Mouse (Mus musculus) c-Kit-negative CD71-positive TER-119-positive erythroid progenitor cells, embryonic 14.5 days (primary cell): ENCODE measurements around the gene Tenm3.

Experiments
- DNase-seq: peaks from one replicate; pipeline ENCODE4 v3.0.0-alpha.2; 2013; ENCODE audit warnings: low read depth, low spot score

Tenm3 gene

DNA sequence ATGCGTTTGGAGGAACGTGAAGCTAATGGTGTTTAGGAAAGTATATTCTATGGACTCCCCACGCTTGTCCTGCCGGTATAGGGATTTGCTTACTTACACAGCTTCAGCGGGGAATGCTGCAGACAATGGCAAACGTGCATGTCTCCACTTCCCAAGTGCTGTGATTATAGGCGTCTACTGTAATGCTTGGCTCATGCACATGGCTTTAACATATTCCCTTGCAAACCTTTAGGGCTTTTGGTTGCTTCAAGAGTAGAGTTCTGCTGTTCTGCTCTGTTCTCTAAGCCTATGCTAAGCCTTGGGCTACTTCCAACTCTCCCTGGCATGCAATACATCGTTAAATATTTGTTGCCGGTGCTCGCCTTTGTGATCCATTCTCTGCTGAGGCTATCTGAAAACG, 102.8 kb downstream of the Tenm3 start:
- DNase-seq = no peak

- no peak for DNase-seq
Measured at GRCm38 (mm10) chr8:48740147-48740881, 103.4 kb downstream of the Tenm3 start.

DNA sequence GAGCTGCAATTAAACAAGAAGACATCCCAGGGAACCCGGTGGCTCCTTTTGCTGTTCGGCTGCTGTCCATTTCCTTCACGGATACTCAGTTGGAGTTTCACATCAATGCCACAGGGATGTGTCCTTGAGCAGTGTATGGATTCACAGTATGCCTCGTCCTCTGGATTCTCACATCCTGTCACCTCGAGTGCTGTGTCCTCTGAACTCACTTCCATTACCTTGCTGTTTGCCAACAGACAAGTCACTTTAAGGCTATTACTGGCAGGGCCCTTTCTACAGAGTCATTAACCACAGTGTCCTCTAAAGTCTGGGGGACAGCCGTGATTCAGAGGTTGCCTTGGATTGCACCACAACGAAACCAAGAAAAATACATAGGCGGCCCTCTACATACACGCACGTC, 110.0 kb downstream of the Tenm3 start:
- no peak for DNase-seq

DNA sequence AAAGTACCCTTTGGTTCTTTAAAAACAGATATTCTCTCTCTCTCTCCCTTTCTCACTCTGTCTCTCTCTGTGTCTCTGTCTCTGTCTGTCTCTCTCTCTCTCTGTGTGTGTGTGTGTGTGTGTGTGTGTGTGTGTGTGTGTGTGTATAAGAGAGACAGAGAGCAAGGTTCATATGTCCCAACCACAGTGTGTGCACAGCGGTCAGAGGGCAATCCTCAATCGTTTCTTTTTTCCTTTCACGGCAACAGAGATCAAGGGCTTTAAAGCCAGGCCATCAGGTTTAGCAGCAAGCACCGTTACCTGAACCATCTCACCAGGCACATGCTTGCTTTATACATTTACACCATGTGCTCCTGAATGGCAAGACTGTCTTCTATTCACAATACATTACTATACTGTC, 110.7 kb downstream of the Tenm3 start:
- DNase-seq = no peak

DNA sequence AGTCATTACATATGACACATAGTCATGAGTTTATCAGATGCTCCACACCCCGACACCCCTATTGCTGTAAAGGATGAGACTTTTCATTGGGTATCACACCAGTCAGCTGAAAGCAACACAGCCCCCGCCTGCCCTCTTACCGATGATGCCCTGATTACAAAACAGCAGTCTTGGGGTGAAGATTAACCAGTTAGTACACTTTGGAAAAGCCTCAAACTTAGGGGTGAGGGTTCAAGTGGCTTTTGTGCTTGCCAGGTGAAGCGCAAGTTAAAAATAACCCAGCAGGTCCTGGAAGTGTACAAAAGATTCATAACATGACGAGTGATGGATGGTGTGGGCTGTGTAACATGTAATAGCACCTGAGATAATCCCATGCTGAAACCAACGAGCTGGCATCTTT, 113.0 kb downstream of the Tenm3 start:
- DNase-seq = no peak

GRCm38 (mm10) chr8:48728833-48729690, 114.7 kb downstream of the Tenm3 start:
- DNase-seq = no peak

- no peak for DNase-seq
Measured at GRCm38 (mm10) chr8:48728006-48728405, 115.7 kb downstream of the Tenm3 start.

GRCm38 (mm10) chr8:48722744-48723143, 121.0 kb downstream of the Tenm3 start:
- no peak for DNase-seq

- DNase-seq = no peak
Measured at GRCm38 (mm10) chr8:48722318-48722717, 121.4 kb downstream of the Tenm3 start.

- no peak for DNase-seq
Measured at GRCm38 (mm10) chr8:48721376-48721775, 122.4 kb downstream of the Tenm3 start.

GRCm38 (mm10) chr8:48715616-48716015, 128.1 kb downstream of the Tenm3 start:
- DNase-seq = no peak

DNA sequence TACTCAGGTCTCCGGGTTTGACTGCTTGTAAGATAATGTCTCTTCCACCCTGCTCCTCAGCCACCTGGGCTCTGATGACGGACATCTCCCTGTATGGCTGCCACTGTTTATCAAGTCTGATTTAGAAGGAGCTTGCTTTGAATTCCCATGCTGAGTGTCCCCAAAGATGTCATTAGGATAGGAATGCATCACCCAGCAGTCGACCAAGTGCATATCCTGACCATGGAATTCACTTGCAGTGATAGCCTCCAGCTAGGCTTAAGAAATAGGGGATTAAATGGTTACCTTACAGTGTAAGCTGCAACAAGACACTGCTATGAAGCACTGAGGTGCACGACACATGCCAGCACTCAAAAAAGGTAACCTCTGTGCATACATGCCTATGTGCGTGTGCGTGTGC, 137.1 kb downstream of the Tenm3 start:
- no peak for DNase-seq

DNA sequence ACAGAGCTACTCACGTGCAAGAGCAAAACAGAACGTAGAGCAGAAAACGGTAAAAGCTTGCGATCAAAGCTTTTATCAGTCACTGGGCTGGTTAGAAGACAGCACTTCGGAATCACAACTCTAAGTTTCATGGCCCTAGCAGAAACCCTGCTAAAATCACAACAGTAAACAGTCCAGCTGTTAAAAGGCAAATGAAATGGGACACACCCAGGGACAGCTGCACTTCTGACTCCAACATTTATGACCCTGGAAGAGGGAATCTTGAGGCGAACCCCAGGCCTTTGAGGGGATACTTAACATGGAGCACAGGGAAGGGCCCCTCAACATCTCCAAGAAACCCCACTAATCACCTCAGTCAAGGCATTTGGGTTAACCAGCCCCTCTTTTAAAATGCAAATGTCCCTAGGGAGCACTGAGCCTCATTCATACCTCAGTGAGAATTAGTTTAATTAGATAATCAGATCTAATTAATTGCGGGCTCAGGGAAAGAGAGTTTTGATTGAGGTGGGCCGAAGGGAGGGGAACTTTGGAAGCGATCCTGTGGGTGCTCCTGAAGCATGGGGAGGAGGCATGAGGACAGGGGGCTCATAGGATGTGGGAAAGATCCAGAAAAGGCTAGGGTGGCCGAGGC, 138.8 kb downstream of the Tenm3 start:
- DNase-seq = no peak

GRCm38 (mm10) chr8:48704485-48704884, 139.3 kb downstream of the Tenm3 start:
- no peak for DNase-seq

GRCm38 (mm10) chr8:48690665-48691395, 152.9 kb downstream of the Tenm3 start:
- no peak for DNase-seq

DNA sequence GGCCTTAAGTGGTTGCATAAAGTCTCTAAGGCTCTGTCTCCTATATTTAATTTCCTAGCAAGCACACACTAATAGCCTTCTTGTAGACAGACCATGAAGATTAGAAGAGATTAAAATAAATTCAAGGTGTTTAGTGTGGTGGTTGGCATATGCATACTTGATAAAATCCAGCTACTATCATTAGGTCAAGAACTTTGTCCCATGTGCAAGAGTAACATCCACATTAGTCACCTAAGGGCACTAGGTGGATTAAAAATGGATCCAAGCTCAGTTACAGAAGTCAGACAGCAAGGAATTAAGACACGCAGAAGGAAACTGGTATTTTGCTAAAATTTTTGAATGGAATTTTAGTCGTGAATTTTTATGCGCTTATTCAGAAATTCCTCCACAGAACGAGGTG, 155.0 kb downstream of the Tenm3 start:
- DNase-seq = no peak

- DNase-seq = no peak
Measured at GRCm38 (mm10) chr8:48688188-48688587, 155.6 kb downstream of the Tenm3 start.

DNA sequence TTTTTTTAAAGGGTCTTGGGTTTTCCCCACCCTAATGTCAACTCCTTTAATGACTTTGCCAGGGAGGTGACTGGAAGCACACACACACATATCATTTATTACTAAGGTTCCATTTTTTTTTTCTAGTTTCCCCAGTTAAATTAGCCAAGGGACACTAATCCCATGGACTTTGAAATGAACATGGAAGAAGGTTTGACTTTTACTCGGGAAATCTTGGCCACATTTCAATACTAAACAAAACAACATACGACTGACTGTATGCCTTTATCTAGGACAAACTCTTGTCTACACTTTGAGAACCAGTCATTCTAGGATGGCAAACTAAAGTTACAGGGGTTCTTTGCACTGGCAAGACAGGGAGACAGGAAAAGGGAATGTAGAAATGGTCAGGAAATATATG, 170.3 kb downstream of the Tenm3 start:
- no peak for DNase-seq

- DNase-seq = no peak
Measured at GRCm38 (mm10) chr8:48672471-48672870, 171.3 kb downstream of the Tenm3 start.

DNA sequence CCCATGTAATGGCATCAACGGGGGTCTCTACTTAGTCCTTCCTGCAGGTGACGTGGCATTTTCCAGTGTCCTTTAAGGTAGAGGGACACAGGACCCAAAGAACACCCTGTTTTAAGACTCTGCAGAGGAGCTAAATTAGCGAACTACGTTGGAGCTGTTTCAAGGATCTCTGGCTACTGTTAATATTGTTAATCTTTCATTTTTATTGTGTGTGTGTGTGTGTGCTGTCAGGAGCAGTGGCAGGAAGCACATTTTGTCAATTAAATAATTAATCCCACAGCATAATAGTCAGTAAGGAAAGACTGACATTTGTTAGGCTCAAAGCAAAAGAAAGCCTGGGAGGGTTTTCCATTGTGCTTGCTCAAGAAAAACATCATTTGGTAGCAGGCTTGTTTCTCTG, 172.4 kb downstream of the Tenm3 start:
- DNase-seq = no peak

DNA sequence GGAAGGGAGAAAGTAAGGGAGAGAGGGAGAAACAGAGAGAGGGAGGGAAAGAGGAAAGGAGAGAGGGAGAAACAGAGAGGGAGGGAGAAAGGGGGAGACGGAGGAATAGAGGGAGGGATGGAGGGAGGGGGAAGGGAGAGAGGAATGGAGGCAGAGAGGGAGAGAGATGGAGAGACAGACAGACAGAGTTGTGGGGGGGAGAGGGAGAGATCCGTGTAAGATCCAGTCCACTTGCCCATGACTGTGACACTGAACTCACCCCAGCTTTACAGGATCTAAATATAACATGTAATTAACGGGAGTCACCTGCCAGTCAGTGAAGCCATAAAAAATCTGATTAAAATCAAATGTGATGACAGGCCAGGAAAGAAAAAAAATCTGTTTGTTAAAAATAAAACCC, 172.9 kb downstream of the Tenm3 start:
- DNase-seq = no peak

- DNase-seq = no peak
Measured at GRCm38 (mm10) chr8:48670387-48670786, 173.4 kb downstream of the Tenm3 start.
